Mouse (Mus musculus): Measurements from ENCODE around the gene Ehd4. TPM values are rescaled to one million over a fixed set of nuclear protein-coding genes. Genes with fewer than 3 reads are reported as not detected.
A peak's percentile ranks its signal among the peaks of the same experiment; 100 is the strongest.

Ehd4 gene
- total RNA-seq, 2 experiments from 2014 or later: 9.7 to 9.8 TPM

DNA sequence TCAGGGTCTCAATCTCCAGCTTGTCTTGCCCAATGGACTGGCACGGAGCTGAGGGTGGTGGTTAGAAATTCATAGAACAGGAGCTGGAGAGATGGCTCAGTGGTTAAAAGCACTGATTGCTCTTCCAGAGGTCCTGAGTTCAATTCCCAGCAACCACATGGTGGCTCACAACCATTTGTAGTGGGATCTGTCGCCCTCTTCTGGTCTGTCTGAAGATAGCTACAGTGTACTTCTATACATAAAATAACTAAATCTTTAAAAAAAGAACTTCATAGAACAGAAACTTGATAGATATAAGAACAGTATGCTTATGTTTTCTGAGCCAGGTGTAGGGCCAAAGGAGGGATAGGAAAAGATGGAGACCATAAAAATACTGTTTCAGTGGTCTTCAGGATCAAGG is 72.0 kb downstream of the Ehd4 start:
- DNase-seq (ENCODE audit: low spot score in 2 of 2): no peak

DNA sequence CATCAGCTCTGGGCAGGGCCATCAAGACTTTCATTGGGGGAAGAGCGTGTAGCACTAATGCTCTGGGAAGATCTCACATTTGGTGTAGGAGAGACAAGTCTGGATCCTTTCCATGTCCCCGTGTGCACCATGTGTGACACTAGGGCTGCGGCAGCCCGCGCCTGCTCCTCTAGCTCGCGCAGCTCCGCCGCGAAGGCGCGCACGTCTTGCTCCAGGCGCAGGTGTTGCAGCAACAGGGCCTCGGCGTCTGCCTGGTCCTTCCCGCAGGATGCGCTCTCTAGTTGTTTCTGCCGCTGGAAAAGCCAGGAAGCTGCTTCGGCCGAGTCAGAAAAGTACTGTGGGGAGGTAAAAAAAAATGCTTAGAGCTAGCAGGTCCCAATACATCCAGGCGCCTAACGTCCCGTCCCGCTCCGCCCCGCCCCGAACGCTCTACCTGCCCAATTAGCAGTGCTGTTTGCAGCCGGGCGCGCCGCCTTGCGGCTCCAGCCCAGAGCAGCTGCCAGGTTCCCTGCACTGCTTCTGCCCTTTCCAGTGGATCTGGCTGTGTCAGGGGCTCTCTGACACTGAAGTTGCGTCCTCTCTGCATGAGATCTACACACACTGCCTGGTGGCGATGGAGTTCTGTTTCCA is 78.2 kb downstream of the Ehd4 start:
- DNase-seq (ENCODE audit: low spot score in 2 of 2): peak in 1 of 2 experiments; percentile 26

DNA sequence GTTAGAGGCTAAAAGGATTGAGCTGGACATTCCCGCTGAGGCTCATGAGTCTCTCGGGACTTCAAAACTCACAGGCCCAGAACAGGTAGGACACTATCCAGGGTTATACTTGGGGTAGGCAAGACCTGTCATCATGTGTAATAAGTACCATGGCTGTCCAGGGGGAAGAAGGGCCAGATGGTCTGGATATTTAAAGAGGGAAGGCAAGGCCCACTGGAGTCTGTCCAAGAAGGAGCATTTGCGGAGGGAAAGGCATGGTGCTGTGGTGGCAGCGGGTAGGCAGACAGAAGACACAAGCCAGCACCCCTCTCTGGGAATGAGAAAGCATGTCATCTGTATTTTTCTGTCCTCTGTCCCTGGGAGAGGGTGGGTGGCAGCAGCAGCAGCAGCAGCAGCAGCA is 80.3 kb downstream of the Ehd4 start:
- no peak for DNase-seq (ENCODE audit: low spot score in 2 of 2)

DNA sequence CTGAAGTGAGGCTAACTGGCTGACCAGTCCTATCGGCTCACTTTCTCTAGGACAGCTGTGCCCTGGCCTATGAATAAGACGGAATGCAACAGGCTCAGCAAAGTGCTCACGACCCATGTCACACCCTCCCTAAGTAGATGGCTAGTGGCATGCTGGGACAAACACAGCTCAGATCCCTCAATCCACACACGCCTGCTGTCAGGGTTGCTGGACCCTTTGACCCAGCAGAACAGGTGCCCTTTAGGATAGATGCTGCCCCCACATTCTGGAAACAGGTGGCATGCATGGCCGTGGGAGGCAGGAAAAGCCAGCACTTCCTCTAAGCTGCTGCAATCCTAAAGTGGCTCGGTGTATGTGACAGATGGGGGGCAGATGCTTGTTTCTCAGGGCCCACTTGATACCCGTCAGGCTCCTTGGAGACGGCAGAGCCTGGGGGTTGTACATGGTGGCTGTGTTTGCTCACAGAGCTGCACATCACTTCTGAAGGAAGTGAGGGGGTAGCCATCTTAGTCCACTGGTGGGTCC is 84.9 kb downstream of the Ehd4 start:
- DNase-seq (ENCODE audit: low spot score in 2 of 2): peak; percentile 63 to 66

DNA sequence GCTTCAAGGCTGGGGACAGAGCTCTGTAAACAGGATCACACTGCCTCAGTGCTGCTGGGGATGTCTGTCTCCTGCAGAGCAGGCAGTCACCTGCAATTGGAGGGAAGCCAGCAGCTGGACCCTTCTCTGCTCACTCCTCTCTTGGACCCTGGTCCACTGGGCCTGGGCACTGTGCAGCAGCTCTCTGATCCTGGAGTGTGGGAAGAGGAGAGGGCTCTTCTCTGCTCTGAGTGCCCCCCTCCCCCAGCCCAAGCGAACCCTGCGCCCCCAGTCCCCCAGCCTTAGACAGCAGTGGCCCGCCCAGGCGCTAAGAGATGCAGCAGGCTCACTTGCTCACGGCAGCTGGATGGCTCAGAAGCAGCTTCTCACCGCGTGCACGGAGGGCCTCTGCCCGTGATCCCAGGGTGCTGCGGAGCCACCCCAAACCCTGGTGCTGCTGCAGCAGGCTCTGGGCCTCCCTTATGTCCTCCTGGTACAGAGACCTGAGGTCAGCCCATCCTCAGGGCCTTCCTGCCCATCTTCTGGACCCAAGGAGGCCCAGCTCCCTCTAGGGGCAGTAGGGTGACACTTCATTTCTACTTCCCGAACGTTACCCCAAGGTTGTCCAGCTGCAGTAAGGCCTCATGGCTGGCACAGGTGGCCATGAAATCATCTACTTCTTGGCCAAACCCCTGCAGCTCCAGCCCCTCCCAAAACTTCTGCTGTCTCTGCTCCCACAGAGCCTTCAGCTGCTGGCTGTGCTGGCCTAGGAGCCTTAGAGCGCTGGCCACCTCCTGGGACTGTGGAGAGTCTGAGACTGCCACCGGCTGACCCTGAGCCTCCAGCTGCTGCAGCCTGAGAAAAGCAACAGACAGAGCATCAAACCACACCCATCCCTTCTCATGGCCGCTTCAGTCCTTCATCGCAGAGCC is 85.6 kb downstream of the Ehd4 start:
- DNase-seq (ENCODE audit: low spot score in 2 of 2): no peak

DNA sequence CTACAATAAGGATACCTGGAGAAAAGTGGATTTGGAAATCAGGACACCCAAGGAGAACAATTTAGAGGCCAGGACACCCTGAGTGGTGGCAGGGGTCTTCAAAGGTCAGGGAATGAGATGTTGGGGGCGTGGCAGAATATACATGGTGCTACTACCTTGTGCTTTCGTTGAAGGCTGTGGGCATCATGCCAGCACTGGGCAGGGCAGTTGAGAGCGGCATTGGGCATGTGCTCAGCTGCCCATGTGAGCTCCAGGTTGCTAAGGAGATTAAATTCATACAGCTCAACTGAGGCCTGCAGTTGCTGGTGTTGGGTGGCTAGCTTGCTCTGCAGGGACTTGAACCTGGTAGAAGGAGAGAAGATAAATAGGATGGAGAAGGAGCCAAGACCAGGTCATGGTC is 88.2 kb downstream of the Ehd4 start:
- no peak for DNase-seq (ENCODE audit: low spot score in 2 of 2)

DNA sequence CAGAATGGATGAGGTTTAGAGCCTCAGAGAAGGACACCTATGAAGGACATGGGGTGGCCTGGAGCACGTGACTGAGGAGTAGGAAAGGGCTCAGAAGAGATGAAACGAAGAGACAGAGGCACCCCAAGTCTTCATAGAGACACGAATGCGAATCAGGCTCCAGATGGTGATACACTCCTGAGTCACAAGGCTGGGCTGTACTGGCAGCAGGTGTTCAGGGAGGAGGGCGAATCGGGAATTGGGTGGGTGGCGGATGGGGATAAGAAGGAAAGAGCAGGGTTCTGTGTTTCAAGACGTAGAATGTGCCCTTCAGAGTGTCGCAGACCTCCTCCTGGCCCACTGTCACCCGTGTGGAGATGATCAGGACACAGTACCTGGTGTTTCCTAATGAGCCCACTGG is 89.2 kb downstream of the Ehd4 start:
- DNase-seq (ENCODE audit: low spot score in 2 of 2): no peak

DNA sequence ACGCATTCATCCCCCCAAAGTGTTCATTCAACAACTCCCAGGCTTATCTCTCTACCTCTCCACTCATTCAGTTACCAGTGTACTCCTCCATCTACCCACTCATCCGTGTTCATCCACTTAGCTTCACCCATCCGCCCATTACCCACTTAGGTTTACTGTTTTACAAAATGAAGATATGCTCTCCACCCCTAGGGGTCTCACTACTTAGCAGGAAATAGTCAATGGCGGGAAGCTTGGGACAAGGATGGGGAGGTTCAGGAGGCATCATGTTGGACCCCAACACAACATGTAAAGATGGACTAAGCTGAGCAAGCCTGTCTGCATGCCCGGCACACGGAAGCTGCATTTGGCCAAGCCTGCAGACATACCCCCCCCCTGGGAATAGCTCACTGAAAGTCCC is 89.8 kb downstream of the Ehd4 start:
- no peak for DNase-seq (ENCODE audit: low spot score in 2 of 2)

DNA sequence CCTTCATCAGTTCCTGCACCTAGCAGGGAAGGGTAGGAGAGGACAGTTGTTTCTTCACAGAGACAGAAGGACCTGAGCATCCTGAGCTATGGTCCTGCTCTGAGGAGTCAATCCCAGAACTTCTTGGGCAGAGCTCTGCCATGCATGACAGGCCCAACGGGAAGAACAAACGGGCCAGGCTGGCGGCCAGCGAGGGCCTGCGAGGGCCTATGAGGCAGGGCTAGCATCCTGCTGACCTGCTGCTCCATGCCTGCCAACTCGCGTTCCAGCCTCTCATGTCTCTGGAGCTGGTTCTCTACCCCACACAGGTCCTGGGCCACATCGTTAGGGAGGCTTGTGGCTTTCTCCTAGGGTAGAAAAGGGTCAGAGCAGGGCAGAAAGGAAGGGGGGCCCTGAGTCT is 92.2 kb downstream of the Ehd4 start:
- DNase-seq (ENCODE audit: low spot score in 2 of 2): no peak

DNA sequence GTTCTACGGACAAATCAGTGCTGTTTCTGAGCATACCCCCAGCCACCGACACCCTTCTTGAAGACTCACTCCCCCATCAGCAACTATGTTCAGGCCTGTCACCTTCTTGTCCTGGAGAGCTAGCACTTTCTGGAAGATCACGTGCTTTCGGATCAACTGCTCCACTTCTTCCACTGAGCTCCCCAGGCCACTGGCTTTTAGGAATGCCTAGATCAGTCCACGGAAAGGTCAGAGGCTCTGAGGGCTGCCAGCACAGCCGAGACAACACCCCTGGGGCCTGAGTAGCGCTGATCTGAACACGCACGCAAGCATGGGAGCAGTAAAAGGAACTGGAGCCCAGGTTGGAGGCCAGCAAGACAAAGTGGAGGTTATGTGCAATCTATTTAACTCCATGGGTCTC is 93.8 kb downstream of the Ehd4 start:
- DNase-seq (ENCODE audit: low spot score in 2 of 2): no peak

DNA sequence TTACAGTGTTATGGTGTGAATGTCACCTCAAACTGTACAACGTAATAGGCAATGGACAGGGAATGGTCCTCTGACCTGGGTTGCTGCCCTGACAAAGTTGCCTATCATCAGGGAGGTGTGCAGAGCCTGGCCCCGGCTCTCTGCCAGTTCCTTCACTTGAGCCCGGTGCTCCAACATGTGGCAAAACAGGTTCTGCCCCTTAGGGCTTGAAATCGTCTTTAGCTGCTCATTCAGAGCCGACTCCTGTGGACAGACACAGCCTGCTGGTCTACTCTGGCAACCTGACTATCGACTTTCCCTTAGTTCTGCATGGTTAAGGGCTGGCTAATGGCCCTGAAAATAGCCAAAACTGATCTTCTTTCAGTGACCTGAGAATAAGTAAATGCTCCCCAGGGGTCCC is 94.2 kb downstream of the Ehd4 start:
- no peak for DNase-seq (ENCODE audit: low spot score in 2 of 2)

DNA sequence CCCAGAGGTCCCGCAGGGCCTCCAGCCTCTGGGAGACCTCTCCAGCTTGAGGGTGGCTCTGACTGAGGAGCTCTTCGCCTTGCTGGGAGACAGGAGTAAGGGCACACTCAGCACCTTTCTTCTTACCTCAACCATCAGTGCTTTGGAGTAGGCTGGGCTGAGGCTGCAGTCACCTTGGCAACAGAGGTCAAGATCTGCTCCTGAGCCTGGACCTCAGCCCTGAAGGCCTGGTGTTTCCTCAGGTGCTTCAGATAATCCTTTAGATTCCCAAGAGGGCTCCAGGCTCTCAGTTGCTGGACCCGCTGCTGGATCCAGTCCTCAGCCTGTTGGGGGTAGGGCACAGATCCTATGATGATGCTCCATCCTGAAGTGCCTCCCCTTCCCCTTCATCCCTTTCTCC is 94.9 kb downstream of the Ehd4 start:
- no peak for DNase-seq (ENCODE audit: low spot score in 2 of 2)

DNA sequence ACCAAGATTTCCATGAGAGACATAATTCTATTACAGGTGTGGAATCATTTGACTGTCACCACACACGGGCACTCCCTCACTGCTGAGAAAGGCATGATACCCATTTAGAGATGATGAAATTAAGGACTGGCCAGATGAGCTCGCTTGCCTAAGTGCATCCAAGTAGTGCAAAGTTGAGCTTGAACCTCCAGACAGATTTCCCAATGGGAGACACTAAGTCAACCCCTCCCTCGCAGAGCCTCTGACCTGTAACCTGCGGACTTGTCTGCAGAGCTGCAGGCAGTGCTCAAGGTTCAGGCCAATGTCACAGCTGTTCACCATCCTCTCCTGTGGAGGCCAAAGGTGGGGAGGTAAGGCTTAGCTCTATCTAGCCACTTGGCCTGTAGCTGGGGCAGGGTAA is 95.6 kb downstream of the Ehd4 start:
- no peak for DNase-seq (ENCODE audit: low spot score in 2 of 2)

DNA sequence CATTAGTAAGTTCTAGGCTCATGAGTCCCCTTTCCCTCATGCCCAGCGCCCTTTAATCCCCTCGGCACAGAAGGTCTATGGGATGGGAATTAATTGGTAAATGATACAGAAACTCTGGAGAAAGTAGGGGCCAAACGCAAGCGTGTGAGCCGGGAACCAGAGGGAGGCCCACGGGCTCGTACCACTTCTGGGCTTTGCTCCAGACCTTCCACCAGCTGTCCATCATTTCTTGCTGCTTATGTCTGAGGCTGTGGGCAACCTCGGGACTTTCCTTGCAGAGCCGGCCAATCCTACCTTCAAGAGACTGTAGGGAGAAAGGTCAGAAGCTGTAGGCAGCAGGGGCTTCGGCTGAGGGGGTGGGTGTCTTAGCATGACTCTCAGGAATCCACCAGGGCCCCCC is 98.5 kb downstream of the Ehd4 start:
- DNase-seq (ENCODE audit: low spot score in 2 of 2): no peak

DNA sequence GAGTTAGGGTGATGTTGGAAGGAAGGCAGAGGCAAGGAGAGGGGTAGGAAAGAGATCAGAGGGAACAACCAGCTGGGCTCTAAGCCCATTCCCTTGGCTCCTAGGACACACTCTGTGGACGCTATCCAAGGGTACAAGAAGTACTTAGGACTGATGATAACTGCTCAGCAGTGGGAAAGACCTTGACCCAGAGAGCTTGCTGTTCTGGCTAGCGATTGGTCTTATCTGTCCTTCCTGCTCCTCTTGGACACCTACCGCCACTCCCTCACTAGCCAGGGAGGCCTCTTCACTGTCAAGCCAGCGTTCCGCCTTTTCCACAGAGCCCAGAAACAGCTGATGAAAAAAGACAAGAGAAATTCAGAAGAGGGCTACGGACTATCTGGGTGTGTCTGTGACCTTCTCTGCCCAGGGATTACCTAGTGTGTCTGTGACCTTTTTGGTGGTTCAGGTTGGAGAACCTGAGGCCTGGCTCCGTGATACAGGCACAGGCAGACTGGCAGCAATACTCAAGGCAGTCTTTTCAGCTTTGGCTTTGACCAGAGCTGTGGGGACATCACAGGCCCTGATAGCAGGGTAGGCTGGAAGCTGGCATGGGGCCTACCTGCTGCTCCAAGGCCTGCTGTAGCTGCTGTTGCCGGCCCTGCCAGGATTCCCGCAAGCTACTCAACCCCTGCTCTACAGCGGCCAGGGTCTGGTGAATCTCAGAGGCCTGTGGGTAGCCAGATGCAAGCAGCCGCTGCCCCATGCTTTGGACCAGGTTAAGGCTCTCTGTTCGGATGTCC is 99.4 kb downstream of the Ehd4 start:
- DNase-seq (ENCODE audit: low spot score in 2 of 2): no peak

DNA sequence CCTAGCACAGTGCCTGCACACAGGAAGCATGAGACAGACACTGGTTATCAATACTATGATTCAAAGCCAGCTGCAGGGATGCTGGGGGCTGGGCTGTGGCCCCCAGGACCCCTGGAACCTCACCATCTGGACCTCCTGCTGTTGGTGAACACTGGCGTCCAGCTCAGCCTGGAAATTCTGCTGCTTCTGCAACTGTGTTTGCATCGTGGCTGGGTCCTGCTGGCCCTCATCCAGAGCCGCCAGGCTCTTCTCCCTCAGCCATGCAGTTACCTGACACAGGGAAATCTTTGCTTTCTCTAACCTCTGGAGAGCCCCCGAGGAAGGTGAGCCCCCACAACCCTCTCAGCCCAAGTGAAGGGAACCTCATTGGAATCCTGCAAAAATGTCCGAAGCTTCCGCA is 103.0 kb downstream of the Ehd4 start:
- DNase-seq (ENCODE audit: low spot score in 2 of 2): no peak

DNA sequence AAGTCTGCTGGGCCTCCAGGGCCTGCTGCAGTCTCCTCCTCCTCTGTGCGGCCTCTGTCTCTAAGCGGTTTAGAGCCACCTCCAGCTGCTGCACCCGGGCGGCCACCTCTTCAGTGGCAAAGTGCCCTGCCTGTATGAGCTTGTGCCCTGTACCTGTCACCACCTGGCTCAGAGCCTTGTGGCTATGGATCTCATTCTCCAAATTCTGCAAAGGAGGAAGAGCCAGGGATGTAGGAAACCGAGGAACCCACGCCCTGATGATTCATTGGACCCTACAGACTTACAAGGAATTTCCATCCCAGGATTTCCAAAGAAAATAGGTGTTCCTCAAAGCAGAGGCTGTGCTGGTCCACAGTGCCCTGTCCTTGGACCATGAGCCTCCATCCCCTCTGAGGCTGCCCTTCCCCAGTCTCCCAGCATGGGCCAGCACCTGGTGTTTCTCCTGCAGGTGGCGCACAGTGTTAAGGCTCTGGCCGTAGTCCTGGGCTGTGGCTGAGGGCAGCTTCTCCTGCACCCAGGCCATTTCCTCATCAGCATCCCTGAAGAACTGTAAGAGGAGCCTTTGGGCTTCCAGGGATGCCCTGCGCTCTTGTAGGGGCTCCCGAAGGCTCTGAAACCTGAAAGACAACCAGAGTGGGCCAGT is 104.7 kb downstream of the Ehd4 start:
- no peak for DNase-seq (ENCODE audit: low spot score in 2 of 2)

DNA sequence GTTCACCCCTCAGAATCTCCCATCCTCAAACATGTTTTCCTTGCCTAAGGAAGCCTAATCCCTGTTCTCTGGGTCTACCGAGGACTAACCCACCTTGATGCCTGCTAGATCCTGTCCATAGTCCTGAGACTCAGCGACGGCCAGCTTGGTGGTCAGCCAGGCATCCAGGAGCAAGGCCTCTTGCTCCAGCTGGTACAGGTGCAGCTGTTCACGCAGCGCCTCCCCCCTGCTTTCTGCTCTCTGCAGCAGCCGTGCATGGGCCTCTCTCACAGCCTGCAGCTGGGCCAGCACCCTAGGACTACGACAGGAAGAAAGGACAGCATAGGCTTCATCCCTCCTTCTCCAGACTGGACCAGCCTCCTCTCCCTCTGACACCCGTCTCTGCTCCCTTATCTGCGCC is 106.2 kb downstream of the Ehd4 start:
- no peak for DNase-seq (ENCODE audit: low spot score in 2 of 2)

DNA sequence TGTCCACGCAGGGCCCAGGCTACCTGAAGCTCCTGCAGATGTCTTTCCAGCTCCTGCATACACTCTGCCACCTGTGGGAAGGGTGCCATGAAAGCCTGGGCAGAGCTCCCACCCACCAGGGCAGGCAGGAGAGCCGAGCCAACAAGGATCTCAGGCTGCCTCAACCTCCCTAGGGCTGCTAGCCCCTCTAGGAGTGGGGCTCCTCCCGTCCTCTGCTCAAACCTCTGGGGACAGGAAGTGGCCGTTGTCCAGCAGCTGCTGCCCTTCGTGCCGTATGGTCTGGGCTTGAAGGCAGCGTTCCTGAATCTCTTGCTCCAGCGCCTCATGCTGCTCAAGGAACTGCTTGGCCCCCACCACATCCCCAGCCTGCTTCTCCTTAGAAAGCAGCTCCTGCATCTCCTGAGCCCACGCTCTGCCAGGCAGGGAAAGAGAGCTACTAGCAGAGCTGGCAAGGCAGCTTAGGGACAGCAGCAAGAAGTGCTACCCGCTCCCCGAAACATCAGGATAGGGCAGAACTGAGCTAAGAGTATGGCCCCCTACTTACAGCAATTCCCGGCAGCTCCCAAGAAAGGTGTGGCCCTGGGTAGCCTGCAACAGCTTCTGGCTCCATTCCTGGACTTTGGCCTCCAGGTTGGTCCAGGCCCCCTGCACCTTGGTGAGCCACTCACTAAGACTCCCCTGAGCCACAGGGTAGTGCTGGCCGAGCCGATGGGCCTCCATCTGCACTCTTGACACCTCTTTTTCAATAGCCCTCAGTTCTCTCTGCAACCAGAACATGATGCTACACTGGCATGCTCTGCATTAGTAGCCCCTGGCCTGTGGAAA is 107.7 kb downstream of the Ehd4 start:
- DNase-seq (ENCODE audit: low spot score in 2 of 2): no peak

DNA sequence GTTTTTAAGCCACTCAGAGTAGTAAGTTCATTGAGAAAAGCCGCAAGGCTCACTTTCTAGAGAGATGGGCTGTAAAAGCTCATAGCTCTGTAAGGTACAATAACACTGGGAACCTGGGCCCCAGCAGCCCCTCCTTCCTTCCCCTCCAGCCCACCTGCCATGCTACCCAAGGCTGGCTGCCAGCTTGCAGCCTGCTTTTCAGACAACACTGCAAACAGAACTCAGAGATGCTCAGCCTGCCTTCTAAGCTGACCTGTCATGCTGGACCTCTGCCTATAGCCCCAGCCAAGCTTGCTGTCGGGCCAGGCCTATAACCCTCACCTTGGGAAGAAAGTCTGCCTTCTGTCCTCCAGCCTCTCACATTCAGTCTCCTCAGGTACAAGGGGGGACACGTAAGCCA is 109.7 kb downstream of the Ehd4 start:
- no peak for DNase-seq (ENCODE audit: low spot score in 2 of 2)

Data from layer of hippocampus, postnatal 14 days (tissue).